Mouse (Mus musculus) CH12.LX (cell line): ENCODE measurements around the gene Tlx3. TPM values are rescaled to one million over a fixed set of nuclear protein-coding genes. Genes with fewer than 3 reads are reported as not detected.

Experiments
- DNase-seq: peaks from one replicate; pipeline ENCODE4 v3.0.0-alpha.2; 2013; ENCODE audit errors: extremely low read depth
- H3K27ac ChIP-seq: 2 replicates; pipeline ENCODE4 v1.5.1; 2012; ENCODE audit warnings: low read depth, mild to moderate bottlenecking, control low read depth, moderate library complexity; ENCODE audit not compliant: insufficient read depth
- H3K27me3 ChIP-seq: replicated peaks from 2 replicates; pipeline ENCODE3; 2012; ENCODE audit warnings: inconsistent platforms
- H3K36me3 ChIP-seq, 2 experiments: replicated peaks in 1 of 2; 2 replicates each; pipeline versions ENCODE3 to v1.6.1; 2012; ENCODE audit warnings: inconsistent platforms in 1 of 2, low read length in 1 of 2, mild to moderate bottlenecking in 1 of 2, mixed read lengths in 1 of 2, moderate library complexity in 1 of 2; ENCODE audit not compliant: control insufficient read depth in 1 of 2, insufficient read depth in 1 of 2
- H3K4me1 ChIP-seq, 2 experiments: 2 replicates each; pipeline ENCODE4 v1.6.1; 2012; ENCODE audit warnings: inconsistent platforms in 1 of 2, moderate library complexity in 1 of 2; ENCODE audit not compliant: insufficient read depth in 2 of 2, control insufficient read depth in 1 of 2
- H3K4me2 ChIP-seq: 2 replicates; pipeline ENCODE4 v1.6.1; 2012; ENCODE audit warnings: low read depth, mild to moderate bottlenecking, control low read depth; ENCODE audit not compliant: poor library complexity, insufficient read depth, severe bottlenecking
- H3K4me3 ChIP-seq, 3 experiments: fragments of 150-350 bp in 1 of 3; sonication (generic) in 1 of 3; replicated peaks in 1 of 3; 2 replicates each; pipeline versions ENCODE3 to v1.5.1; 2011 to 2012; ENCODE audit warnings: low read depth in 2 of 3, low read length in 2 of 3, mild to moderate bottlenecking in 2 of 3, moderate library complexity in 2 of 3, control low read depth in 1 of 3, improper control_type of control experiment in 1 of 3, inconsistent platforms in 1 of 3, mixed read lengths in 1 of 3; ENCODE audit not compliant: poor library complexity in 1 of 3
- H3K79me2 ChIP-seq: replicated peaks from 2 replicates; pipeline ENCODE4 v1.6.1; 2012; ENCODE audit warnings: mild to moderate bottlenecking, moderate library complexity; ENCODE audit not compliant: control insufficient read depth, poor library complexity, insufficient read depth, severe bottlenecking; ENCODE audit errors: extremely low read depth
- H3K9ac ChIP-seq: 2 replicates; pipeline ENCODE4 v1.6.1; 2012; ENCODE audit warnings: low read depth, mild to moderate bottlenecking, control low read depth, moderate library complexity; ENCODE audit not compliant: insufficient read depth
- H3K9me3 ChIP-seq: replicated peaks from 2 replicates; pipeline ENCODE3; 2012; ENCODE audit warnings: low read length, inconsistent platforms, mixed read lengths
- CHD2 ChIP-seq: IDR thresholded peaks from 2 replicates; pipeline ENCODE4 v1.6.1; 2011; ENCODE audit warnings: low read length, improper control_type of control experiment
- EP300 ChIP-seq: IDR thresholded peaks from 2 replicates; pipeline ENCODE4 v1.6.1; 2011; ENCODE audit warnings: low read length, improper control_type of control experiment
- ETS1 ChIP-seq: conservative IDR thresholded peaks from 2 replicates; pipeline ENCODE4 v1.6.1; 2012; ENCODE audit warnings: low read depth, mild to moderate bottlenecking, inconsistent platforms, low read length, improper control_type of control experiment, moderate library complexity
- JUN ChIP-seq: IDR thresholded peaks from 2 replicates; pipeline ENCODE4 v1.6.1; 2011; ENCODE audit warnings: low read depth, mild to moderate bottlenecking, low read length, improper control_type of control experiment, moderate library complexity; ENCODE audit not compliant: insufficient read depth
- JUND ChIP-seq: conservative IDR thresholded peaks from 2 replicates; pipeline ENCODE4 v1.6.1; 2011; ENCODE audit warnings: low read depth, low read length, improper control_type of control experiment
- MAFK ChIP-seq: IDR thresholded peaks from 2 replicates; pipeline ENCODE4 v1.6.1; 2011; ENCODE audit warnings: low read length, improper control_type of control experiment; ENCODE audit not compliant: insufficient replicate concordance
- MAZ ChIP-seq: IDR thresholded peaks from 2 replicates; pipeline ENCODE4 v1.6.1; 2012; ENCODE audit warnings: low read depth, mild to moderate bottlenecking, inconsistent platforms, low read length, improper control_type of control experiment, moderate library complexity
- MXI1 ChIP-seq: IDR thresholded peaks from 2 replicates; pipeline ENCODE4 v1.6.1; 2011; ENCODE audit warnings: mild to moderate bottlenecking, low read depth, low read length, improper control_type of control experiment
- MYC ChIP-seq: IDR thresholded peaks from 2 replicates; pipeline ENCODE4 v1.6.1; 2011; ENCODE audit warnings: low read depth, mild to moderate bottlenecking, improper control_type of control experiment, low read length
- NELFE ChIP-seq: IDR thresholded peaks from 2 replicates; pipeline ENCODE4 v1.6.1; 2011; ENCODE audit warnings: low read depth, low read length, improper control_type of control experiment
- NRF1 ChIP-seq: IDR thresholded peaks from 2 replicates; pipeline ENCODE4 v1.6.1; 2014; ENCODE audit warnings: low read depth, mild to moderate bottlenecking, inconsistent platforms, low read length, improper control_type of control experiment, moderate library complexity
- PAX5 ChIP-seq: IDR thresholded peaks from 2 replicates; pipeline ENCODE4 v1.6.1; 2012; ENCODE audit warnings: low read length, inconsistent platforms, mixed read lengths
- POLR2A ChIP-seq: IDR thresholded peaks from 2 replicates; pipeline ENCODE4 v1.6.1; 2011; ENCODE audit warnings: low read depth, mild to moderate bottlenecking, improper control_type of control experiment, low read length
- POLR2AphosphoS2 ChIP-seq: IDR thresholded peaks from 2 replicates; pipeline ENCODE4 v1.6.1; 2011; ENCODE audit warnings: low read depth, low read length, improper control_type of control experiment
- RAD21 ChIP-seq: IDR thresholded peaks from 2 replicates; pipeline ENCODE4 v1.6.1; 2011; ENCODE audit warnings: low read depth, mild to moderate bottlenecking, low read length, improper control_type of control experiment, moderate library complexity
- RCOR1 ChIP-seq: conservative IDR thresholded peaks from 2 replicates; pipeline ENCODE4 v1.6.1; 2012; ENCODE audit warnings: low read depth, mild to moderate bottlenecking, inconsistent platforms, low read length, improper control_type of control experiment
- SIN3A ChIP-seq: IDR thresholded peaks from 2 replicates; pipeline ENCODE4 v1.6.1; 2012; ENCODE audit warnings: low read length, improper control_type of control experiment, inconsistent platforms
- SMC3 ChIP-seq: IDR thresholded peaks from 2 replicates; pipeline ENCODE4 v1.6.1; 2011; ENCODE audit warnings: low read depth, low read length, improper control_type of control experiment
- USF2 ChIP-seq: conservative IDR thresholded peaks from 2 replicates; pipeline ENCODE4 v1.6.1; 2011; ENCODE audit warnings: low read depth, low read length, improper control_type of control experiment
- ZKSCAN1 ChIP-seq: IDR thresholded peaks from 2 replicates; pipeline ENCODE4 v1.6.1; 2012; ENCODE audit warnings: low read depth, inconsistent platforms, low read length, improper control_type of control experiment, borderline replicate concordance
- ZNF384 ChIP-seq: IDR thresholded peaks from 2 replicates; pipeline ENCODE4 v1.6.1; 2012; ENCODE audit warnings: low read depth, low read length, improper control_type of control experiment, inconsistent platforms
- dilution Hi-C: fragments of 300-500 bp; cut with MboI; formaldehyde crosslinking; loops from 2 replicates; pipeline ENCODE4 v1.14.3; 2020; ENCODE audit warnings: low sequenced_read_pairs; ENCODE audit not compliant: extremely low pct_unique_long_range_greater_than_20kb, extremely low pct_ligation_motif_present
- in situ Hi-C: fragments of 300-500 bp; cut with MboI; formaldehyde crosslinking; loops from 3 replicates; pipeline ENCODE4 v1.14.3; 2019; ENCODE audit warnings: low sequenced_read_pairs, low pct_ligation_motif_present, low pct_unique_long_range_greater_than_20kb, mixed read lengths
- polyA plus RNA-seq: library from polyadenylated mRNA; unstranded; fragments of >175 nt; gene quantifications from 2 replicates; pipeline ENCODE4 v1.2.1, GENCODE M21; 2012; ENCODE audit warnings: low read depth; ENCODE audit not compliant: insufficient read length
- total RNA-seq, 2 experiments: library from RNA; depleted of rRNA; stranded (reverse); fragments of 300-350 nt in 1 of 2; fragments of >200 nt in 1 of 2; gene quantifications; 2 replicates each; pipeline ENCODE4 v1.2.3; 2012 to 2014

Tlx3 gene
- total and polyA plus RNA-seq, 3 experiments = not detected

DNA sequence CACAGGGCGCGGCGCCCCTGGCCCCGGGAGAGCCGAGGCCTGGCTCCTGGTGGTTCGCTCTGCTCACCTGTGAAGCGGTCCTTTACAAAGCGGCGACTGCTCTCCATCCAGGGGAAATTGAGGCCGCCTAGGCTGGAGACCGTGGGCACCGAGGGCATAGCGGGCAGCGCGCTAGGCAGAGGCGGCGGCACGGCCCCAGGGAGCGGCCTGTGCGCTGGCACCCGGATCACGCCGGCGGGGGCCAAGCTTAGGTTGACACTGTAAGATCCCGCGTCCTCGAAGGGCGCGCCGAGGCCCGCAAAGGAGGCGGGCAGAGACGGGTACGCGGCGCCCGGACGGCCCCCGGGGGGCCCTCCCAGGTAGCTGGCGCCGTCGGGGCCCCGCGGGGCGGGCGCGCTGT is 417 bp downstream of the Tlx3 start:
- Histone ChIP-seq H3K27ac (no peak overlapping the region), H3K4me2 (no peak overlapping the region), H3K36me3 (no peaks in the 10 kb centered on the region), H3K27me3 (no peaks in the 10 kb centered on the region), H3K4me3 (no peak overlapping the region)
- dilution Hi-C loops = no loop called here
- DNase-seq = no peak
- TF ChIP-seq EP300 (no peak), MXI1 (no peak), POLR2A (no peak), POLR2AphosphoS2 (no peak), SIN3A (no peak), JUN (no peak), RCOR1 (no peak), JUND (no peak), MAZ (no peak), NRF1 (no peak), CHD2 (no peak), SMC3 (no peak), NELFE (no peak), MAFK (no peak), ETS1 (no peak), PAX5 (no peak), MYC (no peak), ZNF384 (no peak), ZKSCAN1 (no peak)
- TF ChIP-seq, all 38 proteins: peak for 0
- in situ Hi-C loops = no loop called here
- no peaks in the 10 kb centered on the region for H3K79me2 ChIP-seq
- peaks cover 54% of the 10 kb centered on the region for H3K9me3 ChIP-seq
- no peaks in the 10 kb centered on the region for H3K4me1 ChIP-seq
- H3K9ac ChIP-seq = no peak overlapping the region

GRCm38 (mm10) chr11:33202296-33202695 is 1.1 kb downstream of the Tlx3 start:
- Histone ChIP-seq H3K9ac (no peak overlapping the region), H3K27ac (no peak overlapping the region), H3K9me3 (peaks cover 60% of the 10 kb centered on the region), H3K27me3 (no peaks in the 10 kb centered on the region), H3K4me1 (no peaks in the 10 kb centered on the region), H3K4me3 (no peak overlapping the region), H3K4me2 (no peak overlapping the region), H3K36me3 (no peaks in the 10 kb centered on the region), H3K79me2 (no peaks in the 10 kb centered on the region)
- no peak for TF ChIP-seq USF2
- no peak for TF ChIP-seq ZKSCAN1
- no peak for TF ChIP-seq POLR2AphosphoS2
- no peak for TF ChIP-seq ETS1
- no peak for TF ChIP-seq SMC3
- TF ChIP-seq RAD21 = no peak
- in situ Hi-C loops = no loop called here
- dilution Hi-C loops = no loop called here
- DNase-seq = no peak
